Mouse (Mus musculus) hindbrain, embryonic 11.5 days (tissue): ENCODE data around the gene Iqcc. TPM values are rescaled to one million over a fixed set of nuclear protein-coding genes. Genes with fewer than 3 reads are reported as not detected.

Experiments used
- ATAC-seq: fragments of 200-750 bp; cut with Nextera tagmentation; 2 replicates; pipeline ENCODE4 v1.8.0; 2017; ENCODE audit warnings: mild to moderate bottlenecking, moderate TSS enrichment, moderate library complexity; ENCODE audit not compliant: low FRiP score
- DNase-seq: peaks from one replicate; pipeline ENCODE4 v3.0.0-alpha.2; 2015; ENCODE audit warnings: low spot score
- H3K27ac ChIP-seq: fragments of 300-500 bp; sonication (generic); 2 replicates; pipeline ENCODE4 v1.5.1; 2014; ENCODE audit warnings: mild to moderate bottlenecking, low read depth, low read length
- H3K27me3 ChIP-seq: fragments of 300-500 bp; sonication (generic); 2 replicates; pipeline ENCODE4 v1.6.1; 2014; ENCODE audit warnings: mild to moderate bottlenecking, low read length, moderate library complexity, mixed read lengths; ENCODE audit not compliant: control insufficient read depth, insufficient read depth
- H3K36me3 ChIP-seq: fragments of 300-500 bp; sonication (generic); 2 replicates; pipeline ENCODE4 v1.6.1; 2014; ENCODE audit warnings: mild to moderate bottlenecking, low read length, moderate library complexity, mixed read lengths; ENCODE audit not compliant: control insufficient read depth, insufficient read depth
- H3K4me1 ChIP-seq: fragments of 300-500 bp; sonication (generic); replicated peaks from 2 replicates; pipeline ENCODE4 v1.6.1; 2014; ENCODE audit warnings: low read length, mixed read lengths; ENCODE audit not compliant: control insufficient read depth, insufficient read depth
- H3K4me2 ChIP-seq: fragments of 300-500 bp; sonication (generic); replicated peaks from 2 replicates; pipeline ENCODE4 v1.6.1; 2014; ENCODE audit warnings: mild to moderate bottlenecking, low read depth, low read length
- H3K4me3 ChIP-seq: fragments of 300-500 bp; sonication (generic); 2 replicates; pipeline ENCODE4 v1.5.1; 2014; ENCODE audit warnings: low read depth, low read length
- H3K9ac ChIP-seq: fragments of 300-500 bp; sonication (generic); 2 replicates; pipeline ENCODE4 v1.6.1; 2014; ENCODE audit warnings: low read depth, low read length
- H3K9me3 ChIP-seq: fragments of 300-500 bp; sonication (generic); 2 replicates; pipeline ENCODE4 v1.6.1; 2016; ENCODE audit warnings: low read length; ENCODE audit not compliant: control insufficient read depth
- WGBS: fragments of 180-500 bp; shearing (Covaris S2); extraction: QIAGEN DNeasy Blood & Tissue Kit; methylation state at CpG from one replicate; pipeline ENCODE4 v1.1.7; 2014; 5-methylcytosine and 5-hydroxymethylcytosine counted together
- polyA plus RNA-seq: library from polyadenylated mRNA; unstranded; fragments of >200 nt; fragmentation: Nextera tagmentation; extraction: Ambion mirVana; gene quantifications from 2 replicates; pipeline ENCODE4 v1.2.1, GENCODE M21; 2014

The Iqcc gene
- 25.3 and 25.7 TPM in 2 replicates for polyA plus RNA-seq

DNA sequence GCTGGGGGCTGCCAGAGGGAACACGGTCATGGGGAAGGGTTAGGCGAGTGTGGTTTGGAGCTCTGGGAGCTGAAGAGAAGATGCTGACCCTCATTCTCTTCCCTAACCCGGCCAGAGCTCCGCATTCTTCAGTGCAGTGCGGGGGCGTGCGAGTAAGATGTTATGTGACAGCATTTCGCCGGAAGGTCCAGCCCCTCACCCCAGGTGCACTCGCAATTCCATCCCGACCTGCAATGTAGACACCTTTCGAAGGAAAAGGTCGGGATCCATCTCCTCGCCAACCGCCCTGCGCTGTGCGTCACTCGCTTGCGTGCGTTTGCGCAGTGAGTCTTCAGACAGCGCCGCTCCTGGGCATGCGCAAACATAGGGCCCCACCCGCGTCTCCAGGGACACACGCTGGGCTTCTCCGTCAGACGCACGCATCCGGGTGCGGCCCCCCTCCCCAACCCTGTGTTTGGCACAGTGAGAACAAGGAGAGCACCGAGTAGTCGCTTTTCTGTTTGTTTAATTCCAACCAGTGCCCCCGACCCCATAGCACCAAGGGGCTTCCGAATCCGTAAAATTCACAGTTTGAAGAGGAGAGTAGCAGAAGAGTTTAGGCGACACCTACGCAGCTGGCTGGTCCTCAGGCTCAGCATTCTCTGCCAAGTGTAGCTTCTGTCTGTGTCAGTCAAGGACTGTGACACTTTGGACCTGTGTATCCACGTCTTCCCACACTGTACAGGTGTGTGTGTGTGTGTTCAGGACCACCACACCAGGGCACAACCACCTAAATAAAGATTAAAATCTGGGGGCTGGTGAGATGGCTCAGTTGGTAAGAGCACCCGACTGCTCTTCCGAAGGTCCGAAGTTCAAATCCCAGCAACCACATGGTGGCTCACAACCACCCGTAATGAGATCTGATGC lies at the start of gene Iqcc:
TSS of gene Iqcc (minus strand) at position 314 of the 906 bp plus-strand sequence.
- Histone ChIP-seq H3K4me2 (peak within 1 kb of the TSS; percentile 49), H3K36me3 (peaks cover 2% of the 10 kb centered on the region; the same call in 1 of the 2 replicates), H3K27ac (peak within 1 kb of the TSS; percentile 72), H3K4me3 (peak within 1 kb of the TSS; percentile 54), H3K4me1 (peaks cover 6% of the 10 kb centered on the region), H3K9me3 (no peaks in the 10 kb centered on the region), H3K9ac (peak within 1 kb of the TSS; percentile 79), H3K27me3 (no peaks in the 10 kb centered on the region)
- ATAC-seq (peak; percentile 87), DNase-seq (peak; percentile 94)
- WGBS: 4% methylated on average over 43 of the region's 44 CpGs

DNA sequence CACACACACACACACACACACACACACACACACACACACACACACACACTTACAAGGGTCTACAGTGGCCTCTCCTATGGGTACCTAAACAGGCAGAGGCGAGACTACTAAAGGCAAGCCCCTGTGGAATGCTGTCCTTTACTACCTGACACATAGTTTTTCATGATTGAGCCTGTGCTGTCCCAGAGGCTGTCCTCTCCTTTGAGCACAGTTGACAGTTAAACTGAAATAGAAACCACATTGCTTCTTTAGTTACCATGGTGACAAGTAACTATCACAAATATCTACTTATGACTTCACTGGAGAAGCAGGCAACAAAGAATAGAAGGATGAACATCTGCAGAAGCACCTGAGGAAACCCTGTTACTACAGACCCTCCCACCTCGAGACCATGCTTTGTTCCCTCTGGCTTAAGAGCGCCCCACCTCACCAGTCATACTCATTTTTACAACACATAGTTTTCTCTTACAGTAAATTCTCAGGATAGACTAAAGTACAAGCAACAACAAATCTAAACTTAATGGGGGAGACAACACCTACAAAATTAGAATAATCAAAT lies 43.4 kb upstream of the Iqcc start:
- 0 out of 2 replicates have a peak, but pooled peaks cover 3% of the 10 kb centered on the region for H3K36me3 ChIP-seq
- no peaks in the 10 kb centered on the region for H3K27me3 ChIP-seq
- no peak for ATAC-seq
- H3K4me1 ChIP-seq: no peaks in the 10 kb centered on the region
- H3K4me2 ChIP-seq: no peak overlapping the region
- no peak overlapping the region for H3K27ac ChIP-seq
- no peaks in the 10 kb centered on the region for H3K9me3 ChIP-seq
- DNase-seq: no peak
- WGBS: 93% methylated on average over 3 of the region's 3 CpGs
- no peak overlapping the region for H3K4me3 ChIP-seq
- H3K9ac ChIP-seq: no peak overlapping the region

DNA sequence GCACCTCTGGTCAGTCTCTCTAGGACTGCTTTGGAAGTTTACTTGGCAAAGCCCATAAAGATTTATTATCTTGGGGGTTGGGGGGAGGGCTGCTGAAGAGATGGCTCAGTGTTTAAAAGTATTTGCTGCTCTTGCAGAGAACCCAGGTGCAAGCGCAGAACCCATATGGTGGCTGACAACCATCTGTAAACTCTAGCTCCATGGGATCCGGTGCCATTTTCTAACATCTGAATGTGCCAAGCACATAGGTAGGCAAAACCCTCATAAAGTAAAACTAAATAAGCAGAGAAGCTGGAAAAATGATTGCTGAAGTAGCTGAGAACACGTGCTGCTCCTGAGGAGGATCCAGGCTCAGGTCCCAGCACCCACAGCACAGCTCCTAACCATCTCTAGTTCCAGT lies 42.7 kb upstream of the Iqcc start:
- Histone ChIP-seq H3K4me1 (no peaks in the 10 kb centered on the region), H3K4me3 (no peak overlapping the region), H3K27ac (no peak overlapping the region), H3K9ac (no peak overlapping the region), H3K9me3 (no peaks in the 10 kb centered on the region), H3K4me2 (no peak overlapping the region), H3K36me3 (0 out of 2 replicates have a peak, but pooled peaks cover 4% of the 10 kb centered on the region), H3K27me3 (no peaks in the 10 kb centered on the region)
- DNase-seq (no peak), ATAC-seq (no peak)
- 93% methylated on average over 3 of the region's 3 CpGs for WGBS

DNA sequence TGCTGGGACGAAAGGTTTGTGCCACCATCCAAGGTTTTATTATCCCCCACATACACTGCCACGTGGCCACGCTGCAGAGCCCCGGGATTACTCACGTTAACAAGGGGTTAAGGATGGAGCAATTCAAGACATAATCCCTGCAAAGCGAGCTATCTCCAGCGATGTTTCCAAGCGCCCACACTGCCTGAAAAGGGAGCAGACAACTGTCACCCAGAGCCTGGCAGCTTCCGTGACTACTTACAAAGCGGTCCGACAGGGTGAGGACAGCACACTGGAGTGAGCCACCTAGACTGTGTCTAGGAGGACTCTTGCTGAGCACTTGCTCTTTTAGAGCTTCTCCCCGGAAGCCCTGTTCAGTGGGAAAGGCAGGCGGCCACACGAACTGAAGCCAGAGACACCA lies 35.9 kb upstream of the Iqcc start:
- H3K9me3 ChIP-seq: no peaks in the 10 kb centered on the region
- no peak overlapping the region for H3K4me3 ChIP-seq
- H3K4me2 ChIP-seq: no peak overlapping the region
- H3K27me3 ChIP-seq: no peaks in the 10 kb centered on the region
- no peak overlapping the region for H3K9ac ChIP-seq
- 92% methylated on average over 14 of the region's 14 CpGs for WGBS
- DNase-seq (no peak), ATAC-seq (no peak)
- no peak overlapping the region for H3K27ac ChIP-seq
- H3K36me3 ChIP-seq: peaks cover 10% of the 10 kb centered on the region
- no peaks in the 10 kb centered on the region for H3K4me1 ChIP-seq

DNA sequence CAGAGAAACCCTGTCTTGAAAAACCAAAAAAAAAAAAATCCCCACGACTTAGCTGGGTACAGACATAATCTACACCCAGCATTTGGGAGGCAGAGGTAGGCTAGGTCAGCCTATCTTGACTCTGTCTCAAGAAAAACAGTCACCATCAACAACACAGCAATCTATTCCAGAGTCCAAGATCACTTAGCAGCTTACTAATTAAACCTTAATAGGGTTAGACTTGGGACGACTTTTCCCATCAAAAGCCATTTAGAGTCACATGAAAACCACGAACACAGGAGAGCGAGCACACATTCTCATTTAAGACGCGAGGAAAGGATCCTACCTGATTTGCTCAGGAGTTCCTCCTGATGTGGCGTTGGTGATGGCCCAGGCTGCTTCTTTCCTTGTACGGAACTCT lies 31.5 kb upstream of the Iqcc start:
- ATAC-seq (no peak), DNase-seq (no peak)
- Histone ChIP-seq H3K36me3 (peaks cover 9% of the 10 kb centered on the region), H3K4me1 (no peaks in the 10 kb centered on the region), H3K27me3 (no peaks in the 10 kb centered on the region), H3K9me3 (no peaks in the 10 kb centered on the region), H3K4me3 (no peak overlapping the region), H3K9ac (no peak overlapping the region), H3K4me2 (no peak overlapping the region), H3K27ac (no peak overlapping the region)
- 93% methylated on average over 8 of the region's 8 CpGs for WGBS

DNA sequence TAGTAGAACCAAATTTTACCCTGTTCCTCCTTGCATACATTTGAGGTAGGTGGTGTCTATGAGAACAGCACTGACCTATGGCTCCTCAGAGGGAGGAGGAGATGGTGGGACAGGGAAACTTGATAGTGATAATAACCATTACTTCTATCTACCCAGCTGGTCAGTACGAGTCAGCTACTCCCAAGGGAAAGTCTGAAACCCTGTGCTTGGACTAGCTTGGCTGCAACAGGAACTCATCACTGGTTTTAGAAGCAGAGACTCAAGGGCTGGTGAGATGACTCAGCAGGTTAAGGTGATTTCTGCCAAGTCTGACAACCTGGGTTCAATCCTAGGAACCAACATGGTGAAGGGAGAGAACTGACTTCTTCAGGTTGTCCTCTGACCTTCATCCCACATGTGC lies 29.8 kb upstream of the Iqcc start:
- no peaks in the 10 kb centered on the region for H3K27me3 ChIP-seq
- ATAC-seq: no peak
- no peak for DNase-seq
- H3K4me2 ChIP-seq: no peak overlapping the region
- no peak overlapping the region for H3K9ac ChIP-seq
- no peak overlapping the region for H3K27ac ChIP-seq
- H3K4me1 ChIP-seq: no peaks in the 10 kb centered on the region
- H3K9me3 ChIP-seq: no peaks in the 10 kb centered on the region
- 79% methylated on average over 1 of the region's 1 CpGs for WGBS
- H3K36me3 ChIP-seq: peaks cover 9% of the 10 kb centered on the region; the same call in 1 of the 2 replicates
- no peak overlapping the region for H3K4me3 ChIP-seq

DNA sequence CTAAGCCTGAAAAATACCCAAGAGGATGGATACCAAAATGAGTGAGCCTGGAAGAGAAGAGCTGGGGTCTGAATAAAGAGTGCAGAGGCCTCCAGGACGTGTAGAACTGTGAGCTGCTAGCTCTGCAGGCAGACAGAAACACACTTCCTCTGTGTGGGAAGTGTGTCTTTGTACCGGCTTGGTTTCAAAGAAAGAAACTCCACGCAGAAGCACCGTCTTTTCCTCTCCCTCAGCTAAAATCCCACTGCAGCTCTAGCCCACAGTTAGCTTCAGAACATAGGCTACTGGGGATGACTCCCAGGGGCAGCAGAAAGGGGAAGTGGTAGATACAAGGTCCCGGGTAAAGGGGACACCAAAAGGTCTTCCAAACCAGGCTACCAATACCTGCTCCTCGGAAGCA lies 26.3 kb upstream of the Iqcc start:
- no peaks in the 10 kb centered on the region for H3K4me1 ChIP-seq
- no peak overlapping the region for H3K4me2 ChIP-seq
- H3K9ac ChIP-seq: no peak overlapping the region
- H3K27ac ChIP-seq: no peak overlapping the region
- DNase-seq (no peak), ATAC-seq (no peak)
- H3K27me3 ChIP-seq: no peaks in the 10 kb centered on the region
- 91% methylated on average over 6 of the region's 6 CpGs for WGBS
- no peak overlapping the region for H3K4me3 ChIP-seq
- peaks cover 5% of the 10 kb centered on the region; the same call in 1 of the 2 replicates for H3K36me3 ChIP-seq
- no peaks in the 10 kb centered on the region for H3K9me3 ChIP-seq

DNA sequence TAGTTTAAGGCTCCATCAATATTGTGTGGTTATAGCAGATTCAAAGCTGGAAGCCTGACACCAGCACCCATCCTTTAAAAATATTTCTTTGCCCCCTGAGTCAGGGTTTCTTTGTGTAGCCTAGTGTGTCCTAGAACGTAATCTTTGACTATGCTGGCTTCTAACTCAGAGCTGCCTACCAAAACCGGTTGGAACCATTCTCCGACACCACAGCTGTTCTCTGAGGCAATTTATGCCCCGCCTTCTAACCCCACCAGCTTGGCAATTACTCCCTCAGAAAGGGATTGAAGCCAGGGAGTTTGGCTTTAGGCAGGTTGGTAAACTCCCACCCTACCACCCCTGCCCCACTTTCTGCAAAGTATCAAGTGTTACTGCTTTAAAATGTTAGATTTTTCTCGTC lies 22.9 kb upstream of the Iqcc start:
- H3K27ac ChIP-seq: no peak overlapping the region
- DNase-seq (no peak), ATAC-seq (no peak)
- peaks cover 3% of the 10 kb centered on the region; the same call in 1 of the 2 replicates for H3K36me3 ChIP-seq
- no peak overlapping the region; the same call in 1 of the 2 replicates for H3K9ac ChIP-seq
- H3K4me2 ChIP-seq: no peak overlapping the region
- H3K4me3 ChIP-seq: no peak overlapping the region
- H3K9me3 ChIP-seq: no peaks in the 10 kb centered on the region
- no peaks in the 10 kb centered on the region; the same call in 1 of the 2 replicates for H3K4me1 ChIP-seq
- WGBS: 59% methylated on average over 5 of the region's 5 CpGs
- no peaks in the 10 kb centered on the region for H3K27me3 ChIP-seq
